Mouse (Mus musculus) kidney, embryonic 15.5 days (tissue): ENCODE measurements at regions not wholly inside any gene's neighbourhood (a gene's known extent, or its start where the extent isn't known, plus 50 kb on each side); places are given as distances from the start of the nearest gene placed in this dataset.
A peak's percentile ranks its signal among the peaks of the same experiment; 100 is the strongest.

ENCODE experiments used
- ATAC-seq: fragments of 200-750 bp; cut with Nextera tagmentation; replicated peaks from 2 replicates; pipeline ENCODE4 v1.8.0; 2017; ENCODE audit warnings: moderate TSS enrichment; ENCODE audit not compliant: low FRiP score
- H3K27ac ChIP-seq: fragments of 300-500 bp; sonication (generic); 2 replicates; pipeline ENCODE4 v1.5.1; 2015; ENCODE audit warnings: mild to moderate bottlenecking, inconsistent platforms
- H3K27me3 ChIP-seq: fragments of 300-500 bp; sonication (generic); 2 replicates; pipeline ENCODE4 v1.6.1; 2015; ENCODE audit warnings: inconsistent platforms
- H3K36me3 ChIP-seq: fragments of 300-500 bp; sonication (generic); 2 replicates; pipeline ENCODE4 v1.6.1; 2015; ENCODE audit warnings: inconsistent platforms
- H3K4me1 ChIP-seq: fragments of 300-500 bp; sonication (generic); 2 replicates; pipeline ENCODE4 v1.6.1; 2015; ENCODE audit warnings: inconsistent platforms
- H3K4me2 ChIP-seq: fragments of 300-500 bp; sonication (generic); 2 replicates; pipeline ENCODE4 v1.6.1; 2015; ENCODE audit warnings: moderate library complexity, mild to moderate bottlenecking, inconsistent platforms
- H3K4me3 ChIP-seq: fragments of 300-500 bp; sonication (generic); replicated peaks from 2 replicates; pipeline ENCODE4 v1.5.1; 2015; ENCODE audit warnings: mild to moderate bottlenecking, inconsistent platforms
- H3K9ac ChIP-seq: fragments of 300-500 bp; sonication (generic); 2 replicates; pipeline ENCODE4 v1.6.1; 2015; ENCODE audit warnings: mild to moderate bottlenecking, inconsistent platforms
- H3K9me3 ChIP-seq: fragments of 300-500 bp; sonication (generic); replicated peaks from 2 replicates; pipeline ENCODE4 v1.6.1; 2016; ENCODE audit warnings: inconsistent platforms
- WGBS: fragments of 180-500 bp; shearing (Covaris S2); methylation state at CpG from one replicate; pipeline ENCODE4 v1.1.7; 2015; ENCODE audit warnings: mixed read lengths; 5-methylcytosine and 5-hydroxymethylcytosine counted together

DNA sequence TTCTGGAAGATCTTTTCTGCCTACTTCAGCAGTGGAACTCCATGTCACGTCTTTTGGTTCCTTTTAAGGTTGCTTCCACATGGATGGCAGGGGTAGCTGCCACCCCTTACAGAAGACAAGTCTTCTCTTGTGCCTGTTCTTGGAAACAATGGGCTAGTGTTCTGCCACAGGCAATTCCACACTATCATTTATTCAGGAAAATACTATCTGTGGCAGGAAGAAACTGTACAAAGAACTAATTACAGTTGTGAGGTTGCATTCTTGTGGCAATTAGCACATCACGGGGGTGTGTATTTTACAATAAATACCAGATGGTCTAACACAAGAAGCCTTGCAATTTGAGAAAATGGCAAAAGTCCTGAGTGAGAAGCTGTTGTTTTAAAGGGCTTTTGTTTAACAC is 489.8 kb downstream of the Ccdc50 start:
- no peak for ATAC-seq
- no peak overlapping the region for H3K9ac ChIP-seq
- H3K27me3 ChIP-seq: no peaks in the 10 kb centered on the region
- H3K4me2 ChIP-seq: no peak overlapping the region
- H3K27ac ChIP-seq: no peak overlapping the region
- no peaks in the 10 kb centered on the region for H3K9me3 ChIP-seq
- H3K4me3 ChIP-seq: no peak overlapping the region
- WGBS: 59% methylated on average over 2 of the region's 2 CpGs
- no peaks in the 10 kb centered on the region for H3K4me1 ChIP-seq
- no peaks in the 10 kb centered on the region for H3K36me3 ChIP-seq

DNA sequence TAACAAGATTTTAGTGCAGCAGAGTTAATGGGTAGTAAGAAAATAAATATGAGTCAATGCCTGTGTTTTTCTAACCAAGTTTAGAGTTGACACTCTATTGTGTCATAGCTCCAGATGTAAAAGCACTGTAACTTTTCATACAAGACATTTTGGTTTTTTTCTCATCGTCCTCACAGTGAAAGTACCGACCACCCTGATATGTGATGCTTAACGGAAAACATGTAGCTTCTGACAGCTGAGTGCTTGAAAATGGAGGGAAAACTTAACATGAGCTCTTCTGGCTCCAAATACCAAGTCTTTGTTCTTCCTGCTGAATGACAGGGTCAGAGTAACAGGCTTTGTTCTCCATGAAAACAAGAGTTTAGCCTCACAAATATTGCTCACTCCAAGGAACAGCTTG is 490.3 kb downstream of the Ccdc50 start:
- no peak for ATAC-seq
- Histone ChIP-seq H3K4me2 (no peak overlapping the region), H3K27me3 (no peaks in the 10 kb centered on the region), H3K4me3 (no peak overlapping the region), H3K27ac (no peak overlapping the region), H3K4me1 (no peaks in the 10 kb centered on the region), H3K9ac (no peak overlapping the region), H3K36me3 (no peaks in the 10 kb centered on the region), H3K9me3 (no peaks in the 10 kb centered on the region)
- 56% methylated on average over 3 of the region's 3 CpGs for WGBS

GRCm38 (mm10) chr16:27884363-27884762 is 495.7 kb downstream of the Ccdc50 start:
- Histone ChIP-seq H3K9ac (no peak overlapping the region), H3K9me3 (no peaks in the 10 kb centered on the region), H3K36me3 (no peaks in the 10 kb centered on the region), H3K27me3 (no peaks in the 10 kb centered on the region), H3K4me3 (no peak overlapping the region), H3K27ac (no peak overlapping the region), H3K4me2 (no peak overlapping the region), H3K4me1 (no peaks in the 10 kb centered on the region)
- 60% methylated on average over 2 of the region's 2 CpGs for WGBS
- ATAC-seq: no peak

- ATAC-seq: no peak
- WGBS: 8% methylated on average over 2 of the region's 2 CpGs
- no peaks in the 10 kb centered on the region for H3K9me3 ChIP-seq
These were observed 517.4 kb downstream of the Ccdc50 start for GRCm38 (mm10) chr16:27906036-27906435.

DNA sequence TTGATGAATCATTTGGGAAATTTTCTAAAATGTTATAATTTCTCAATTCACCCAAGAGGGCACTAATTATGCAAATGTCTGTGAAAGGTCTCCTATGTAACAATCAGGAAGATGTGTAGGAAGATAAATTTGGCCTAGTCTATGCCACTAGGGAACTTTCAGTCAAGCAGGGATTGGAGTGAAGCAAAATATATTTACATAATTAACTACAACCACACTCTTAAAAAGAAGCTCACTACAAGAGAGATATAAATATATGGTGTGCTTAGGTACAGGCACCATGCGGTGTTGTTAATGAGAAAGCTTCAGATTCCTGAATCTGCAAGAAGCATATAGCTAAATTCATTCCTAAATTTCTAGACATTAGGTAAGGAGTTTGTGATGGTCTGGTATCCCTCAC is 526.8 kb downstream of the Ccdc50 start:
- no peak for ATAC-seq

More at GRCm38 (mm10) chr16:27906036-27906435, 517.4 kb downstream of the Ccdc50 start:
- H3K27me3 ChIP-seq: no peaks in the 10 kb centered on the region
- H3K27ac ChIP-seq: no peak overlapping the region
- H3K36me3 ChIP-seq: no peaks in the 10 kb centered on the region
- no peak overlapping the region for H3K4me3 ChIP-seq
- no peaks in the 10 kb centered on the region for H3K4me1 ChIP-seq
- no peak overlapping the region for H3K4me2 ChIP-seq
- no peak overlapping the region for H3K9ac ChIP-seq

GRCm38 (mm10) chr16:27925528-27926360 is 537.1 kb downstream of the Ccdc50 start:
- H3K4me1 ChIP-seq: no peaks in the 10 kb centered on the region
- ATAC-seq: no peak
- no peak overlapping the region for H3K4me2 ChIP-seq
- H3K4me3 ChIP-seq: no peak overlapping the region
- no peak overlapping the region for H3K9ac ChIP-seq
- H3K27me3 ChIP-seq: no peaks in the 10 kb centered on the region
- WGBS: 42% methylated on average over 7 of the region's 7 CpGs
- H3K36me3 ChIP-seq: no peaks in the 10 kb centered on the region
- H3K27ac ChIP-seq: no peak overlapping the region
- H3K9me3 ChIP-seq: no peaks in the 10 kb centered on the region

More for the DNA sequence above, 526.8 kb downstream of the Ccdc50 start:
- WGBS: 88% methylated on average over 1 of the region's 1 CpGs
- Histone ChIP-seq H3K36me3 (no peaks in the 10 kb centered on the region), H3K27me3 (no peaks in the 10 kb centered on the region), H3K4me1 (no peaks in the 10 kb centered on the region), H3K4me2 (no peak overlapping the region), H3K9ac (no peak overlapping the region), H3K4me3 (no peak overlapping the region), H3K27ac (no peak overlapping the region), H3K9me3 (no peaks in the 10 kb centered on the region)

DNA sequence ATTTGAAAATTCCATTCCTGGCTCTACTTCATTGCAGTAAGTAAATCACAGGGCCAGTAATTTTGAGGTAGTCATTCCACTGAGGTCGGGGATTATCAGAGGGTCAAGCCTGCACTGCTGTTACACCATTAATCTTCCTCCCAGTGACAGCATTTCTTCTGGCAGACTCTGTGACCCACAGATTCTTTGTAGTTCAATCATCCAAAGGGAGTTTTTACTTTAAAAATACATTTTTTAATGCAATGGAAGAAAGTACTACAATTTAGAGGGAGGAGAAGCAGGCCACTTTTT is 537.6 kb downstream of the Ccdc50 start:
- H3K4me2 ChIP-seq: no peak overlapping the region
- H3K27me3 ChIP-seq: no peaks in the 10 kb centered on the region
- no peaks in the 10 kb centered on the region for H3K9me3 ChIP-seq
- no peaks in the 10 kb centered on the region for H3K4me1 ChIP-seq
- H3K4me3 ChIP-seq: no peak overlapping the region
- no peak overlapping the region for H3K9ac ChIP-seq
- no peak overlapping the region for H3K27ac ChIP-seq
- no peaks in the 10 kb centered on the region for H3K36me3 ChIP-seq
- 0 out of 2 replicates have a peak, but pooled peaks have one; percentile 46 for ATAC-seq
- WGBS: 15% methylated on average over 1 of the region's 1 CpGs

- H3K4me1 ChIP-seq: no peaks in the 10 kb centered on the region
- no peaks in the 10 kb centered on the region for H3K9me3 ChIP-seq
- H3K4me3 ChIP-seq: no peak overlapping the region
- ATAC-seq: no peak
- no peak overlapping the region for H3K9ac ChIP-seq
- no peaks in the 10 kb centered on the region for H3K27me3 ChIP-seq
- H3K27ac ChIP-seq: no peak overlapping the region
- H3K4me2 ChIP-seq: no peak overlapping the region
- WGBS: 56% methylated on average over 3 of the region's 3 CpGs
- H3K36me3 ChIP-seq: no peaks in the 10 kb centered on the region
These were observed 560.6 kb downstream of the Ccdc50 start for GRCm38 (mm10) chr16:27949291-27949690.

- no peaks in the 10 kb centered on the region for H3K36me3 ChIP-seq
- H3K27ac ChIP-seq: no peak overlapping the region
- no peak overlapping the region for H3K9ac ChIP-seq
- no peak overlapping the region for H3K4me3 ChIP-seq
- no peaks in the 10 kb centered on the region for H3K27me3 ChIP-seq
- ATAC-seq: no peak
- 22% methylated on average over 3 of the region's 3 CpGs for WGBS
- H3K4me2 ChIP-seq: no peak overlapping the region
- no peaks in the 10 kb centered on the region for H3K4me1 ChIP-seq
- no peaks in the 10 kb centered on the region for H3K9me3 ChIP-seq
These were observed 561.1 kb downstream of the Ccdc50 start for GRCm38 (mm10) chr16:27949811-27950210.

DNA sequence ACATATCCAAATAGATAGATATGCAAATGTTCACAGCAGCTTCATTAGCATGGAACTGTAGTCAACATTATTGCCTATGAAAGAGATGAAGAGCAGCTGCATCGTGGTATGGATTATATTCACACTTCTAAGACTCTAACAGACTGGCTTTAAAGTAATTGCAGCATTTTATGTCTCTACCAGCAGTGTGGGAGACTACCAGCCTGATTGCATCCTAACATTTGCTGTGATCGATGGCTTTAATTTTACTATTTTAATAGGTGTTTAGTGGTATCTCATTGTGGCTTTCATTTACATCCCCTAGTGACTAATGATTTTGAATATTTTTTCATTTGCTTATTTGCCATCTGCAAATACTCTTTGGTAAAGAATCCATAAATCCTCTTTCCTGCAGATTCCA is 574.1 kb downstream of the Ccdc50 start:
- no peaks in the 10 kb centered on the region for H3K9me3 ChIP-seq
- no peak overlapping the region for H3K27ac ChIP-seq
- WGBS: 71% methylated on average over 2 of the region's 2 CpGs
- H3K36me3 ChIP-seq: no peaks in the 10 kb centered on the region
- H3K4me2 ChIP-seq: no peak overlapping the region
- no peaks in the 10 kb centered on the region for H3K4me1 ChIP-seq
- no peaks in the 10 kb centered on the region for H3K27me3 ChIP-seq
- H3K4me3 ChIP-seq: no peak overlapping the region
- H3K9ac ChIP-seq: no peak overlapping the region
- no peak for ATAC-seq

GRCm38 (mm10) chr16:27978730-27979440 is 590.2 kb downstream of the Ccdc50 start:
- Histone ChIP-seq H3K4me3 (no peak overlapping the region), H3K9ac (no peak overlapping the region), H3K9me3 (no peaks in the 10 kb centered on the region), H3K27ac (no peak overlapping the region), H3K4me1 (no peaks in the 10 kb centered on the region), H3K4me2 (no peak overlapping the region), H3K27me3 (no peaks in the 10 kb centered on the region), H3K36me3 (no peaks in the 10 kb centered on the region)
- WGBS: 87% methylated on average over 4 of the region's 4 CpGs
- no peak for ATAC-seq

- Histone ChIP-seq H3K36me3 (no peaks in the 10 kb centered on the region), H3K27ac (no peak overlapping the region), H3K9ac (no peak overlapping the region), H3K4me2 (no peak overlapping the region), H3K4me3 (no peak overlapping the region), H3K27me3 (no peaks in the 10 kb centered on the region), H3K4me1 (no peaks in the 10 kb centered on the region), H3K9me3 (no peaks in the 10 kb centered on the region)
- ATAC-seq: no peak
- 50% methylated on average over 6 of the region's 6 CpGs for WGBS
These were observed 626.7 kb downstream of the Ccdc50 start for GRCm38 (mm10) chr16:28015276-28015897.
